Mouse (Mus musculus): ENCODE data around the gene Tbx20.

The Tbx20 gene

GRCm38 (mm10) chr9:24767056-24767455, 7.0 kb downstream of the Tbx20 start:
- no peak for DNase-seq (ENCODE audit: low spot score in 2 of 2)

DNA sequence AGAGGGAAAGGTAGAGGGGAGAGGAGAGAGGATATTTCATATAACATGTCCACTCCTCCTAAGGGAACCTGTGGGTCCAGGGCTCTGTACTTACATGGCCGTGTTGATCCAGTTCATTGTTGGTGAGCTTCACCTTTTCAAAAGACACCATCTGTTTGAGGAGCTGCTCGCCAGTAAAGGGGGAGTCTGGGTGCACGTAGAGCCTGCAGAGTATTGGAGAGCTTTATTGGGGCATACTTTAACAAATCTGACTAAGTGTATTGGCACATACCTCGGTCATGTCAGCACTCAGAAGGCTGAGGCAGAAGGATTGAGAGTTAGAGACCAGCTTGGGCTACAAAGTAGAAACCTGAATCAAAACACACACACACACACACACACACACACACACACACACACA, 8.5 kb downstream of the Tbx20 start:
- DNase-seq (ENCODE audit: low spot score in 2 of 2), result no peak

- no peak for DNase-seq (ENCODE audit: low spot score in 2 of 2)
Measured at GRCm38 (mm10) chr9:24760461-24760860, 13.6 kb downstream of the Tbx20 start.

DNA sequence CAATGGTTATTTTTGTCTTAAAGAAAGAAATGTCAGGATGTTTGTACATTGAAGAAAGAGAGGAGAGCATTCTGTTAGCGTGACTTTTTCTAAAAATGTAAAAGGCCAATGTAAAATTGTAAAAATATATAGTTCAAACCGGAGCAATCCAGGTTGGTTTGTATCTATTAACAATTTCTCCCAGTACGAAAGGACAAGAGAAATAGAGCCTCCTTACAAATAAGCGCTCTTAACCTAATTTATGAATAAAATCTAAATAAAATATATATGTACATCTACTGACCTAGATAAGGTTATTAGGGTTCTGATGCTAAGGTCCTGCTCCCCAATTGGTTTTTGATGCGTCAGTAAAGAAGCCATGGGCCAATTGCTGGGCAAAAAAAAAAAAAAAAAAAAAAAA, 29.1 kb downstream of the Tbx20 start:
- DNase-seq (ENCODE audit: low spot score in 2 of 2), result no peak

GRCm38 (mm10) chr9:24701246-24701645, 72.9 kb downstream of the Tbx20 start:
- no peak for DNase-seq (ENCODE audit: low spot score in 2 of 2)

DNA sequence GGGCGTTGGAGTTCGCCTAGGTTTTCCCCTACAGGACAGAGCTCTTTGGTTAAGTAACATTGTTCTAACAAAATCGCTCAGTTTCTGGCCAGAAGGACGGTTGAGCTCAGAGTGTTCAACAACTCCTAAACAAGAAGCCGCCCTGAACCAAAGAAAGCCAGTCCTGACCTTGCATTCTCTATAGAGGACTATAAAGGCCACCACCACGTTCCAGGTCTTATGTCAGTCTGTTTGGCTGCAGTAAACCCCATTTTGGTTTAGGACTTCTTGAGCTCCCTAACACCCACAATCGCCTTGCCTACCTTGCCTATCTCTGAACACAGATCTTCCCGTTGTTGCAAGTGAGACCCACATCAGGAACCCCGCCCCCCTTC, 77.7 kb downstream of the Tbx20 start:
- DNase-seq (ENCODE audit: low spot score in 2 of 2), result no peak

- no peak for DNase-seq (ENCODE audit: low spot score in 2 of 2)
Measured at GRCm38 (mm10) chr9:24695700-24696404, 78.3 kb downstream of the Tbx20 start, which contains the start of gene Dpy19l2. Gene Dpy19l2 (minus strand): TSS chr9:24696293.
